8 mouse cellular contexts compared by ENCODE assay signal in the genomic region with DNA sequence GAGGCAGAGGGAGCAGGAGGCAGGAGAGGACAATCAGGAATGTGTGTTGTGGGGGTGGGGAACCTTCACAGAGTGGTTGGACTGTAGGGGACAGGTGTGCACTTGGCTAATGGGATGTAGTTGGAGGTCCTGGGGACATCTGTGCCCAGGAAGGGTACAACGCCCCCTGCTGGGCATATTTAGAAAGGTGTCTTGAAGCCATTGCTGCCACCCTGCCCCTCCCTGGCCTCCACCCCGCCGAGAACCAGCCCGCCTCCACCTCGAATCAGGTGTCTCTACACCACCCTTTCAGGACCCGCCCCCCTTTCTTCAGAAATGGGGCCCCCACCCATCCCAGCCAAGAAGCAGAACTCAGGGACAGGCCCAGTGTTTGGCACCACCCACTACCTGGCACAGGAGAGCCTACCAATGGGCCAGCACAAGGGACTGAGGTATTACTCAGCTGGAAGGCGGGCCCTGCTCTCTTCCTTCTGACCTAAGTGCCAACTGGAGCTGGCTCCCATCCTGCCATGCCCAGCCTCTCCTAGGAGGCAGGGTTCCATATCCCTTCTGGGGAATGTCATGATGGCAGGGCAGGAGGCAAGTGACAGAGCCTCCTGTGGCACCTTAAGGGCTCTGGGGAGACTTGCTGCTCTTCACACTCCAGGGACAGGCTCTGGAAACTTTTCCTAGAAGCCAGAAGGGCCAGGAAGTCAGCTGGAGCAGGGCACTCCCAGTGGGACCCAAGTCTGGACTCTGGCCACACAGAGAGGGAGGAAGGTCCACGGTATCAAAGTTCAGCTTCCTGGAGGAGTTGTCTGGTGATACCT.
DNase-seq lines count a peak whose midpoint lies in the region; ATAC-seq lines count a peak whose summit lies in the region.

No protein-coding gene starts in this region.

- no peaks in the 10 kb centered on the region for H3K36me3 ChIP-seq in neural tube, embryonic 12.5 days
- no peaks in the 10 kb centered on the region for H3K36me3 ChIP-seq in limb, embryonic 13.5 days

- H3K4me3 ChIP-seq in neural tube, embryonic 12.5 days, result no peak overlapping the region
- H3K4me3 ChIP-seq in limb, embryonic 13.5 days, result no peak overlapping the region

- ATAC-seq in neural tube, embryonic 12.5 days (ENCODE audit: low FRiP score, low read depth), result no peak
- peak; percentile 28; the same call in 1 of the 2 replicates for ATAC-seq in limb, embryonic 13.5 days (ENCODE audit: low FRiP score, low read depth)
- no peak for ATAC-seq in erythroid progenitor cell, adult 5-6 weeks (replicated peaks; ENCODE audit: low FRiP score, poor library complexity, severe bottlenecking)

- peak overlapping the region; percentile 99; the same call in 1 of the 2 replicates for H3K4me2 ChIP-seq in neural tube, embryonic 12.5 days (replicated peaks)
- no peak overlapping the region for H3K4me2 ChIP-seq in limb, embryonic 13.5 days (replicated peaks)

- 23% methylated on average over 8 of the region's 8 CpGs for WGBS in neural tube, embryonic 12.5 days
- WGBS in limb, embryonic 13.5 days, result 33% methylated on average over 8 of the region's 8 CpGs

- H3K27ac ChIP-seq in neural tube, embryonic 12.5 days, result no peak overlapping the region
- no peak overlapping the region for H3K27ac ChIP-seq in limb, embryonic 13.5 days

- no peak for DNase-seq in neural tube, embryonic 10.5 days (ENCODE audit: extremely low spot score, low spot score)
- peak; percentile 28 for DNase-seq in c-Kit-positive CD71-positive TER-119-positive erythroid progenitor cells, embryonic 14.5 days (ENCODE audit: low spot score)
- DNase-seq in heart, postnatal 14 days, result peak; percentile 59 to 69
- peak; percentile 82 for DNase-seq in retina, embryonic 14.5 days (ENCODE audit: low spot score)
- DNase-seq in layer of hippocampus, adult 8-10 months (ENCODE audit: low spot score in 2 of 2), result no peak

- H3K4me1 ChIP-seq in neural tube, embryonic 12.5 days, result peaks cover 57% of the 10 kb centered on the region
- H3K4me1 ChIP-seq in limb, embryonic 13.5 days, result peaks cover 42% of the 10 kb centered on the region

- peaks cover 83% of the 10 kb centered on the region for H3K27me3 ChIP-seq in neural tube, embryonic 12.5 days (replicated peaks)
- H3K27me3 ChIP-seq in limb, embryonic 13.5 days, result peaks cover 78% of the 10 kb centered on the region

- intact Hi-C loops in heart, postnatal 14 days (cut with DNase I), result loop anchor here (2.0 to 5.0 kb wide), 3 partner anchors 98 to 161 kb away; a partner anchor contains a TSS

- H3K9ac ChIP-seq in neural tube, embryonic 12.5 days, result no peak overlapping the region
- no peak overlapping the region for H3K9ac ChIP-seq in limb, embryonic 13.5 days

- H3K9me3 ChIP-seq in neural tube, embryonic 12.5 days, result no peaks in the 10 kb centered on the region
- H3K9me3 ChIP-seq in limb, embryonic 13.5 days, result no peaks in the 10 kb centered on the region

Comparison
In these comparisons a context has a peak if more than half of its experiments do, and no peak if none do; other contexts are left out.
1. DNase-seq: peak in c-Kit-positive CD71-positive TER-119-positive erythroid progenitor cells, embryonic 14.5 days (single experiment), heart, postnatal 14 days (2 of 2) and retina, embryonic 14.5 days (single experiment); none in neural tube, embryonic 10.5 days (single experiment) and layer of hippocampus, adult 8-10 months (0 of 2).